Mouse (Mus musculus): ENCODE results near the gene Zc2hc1b.

DNA sequence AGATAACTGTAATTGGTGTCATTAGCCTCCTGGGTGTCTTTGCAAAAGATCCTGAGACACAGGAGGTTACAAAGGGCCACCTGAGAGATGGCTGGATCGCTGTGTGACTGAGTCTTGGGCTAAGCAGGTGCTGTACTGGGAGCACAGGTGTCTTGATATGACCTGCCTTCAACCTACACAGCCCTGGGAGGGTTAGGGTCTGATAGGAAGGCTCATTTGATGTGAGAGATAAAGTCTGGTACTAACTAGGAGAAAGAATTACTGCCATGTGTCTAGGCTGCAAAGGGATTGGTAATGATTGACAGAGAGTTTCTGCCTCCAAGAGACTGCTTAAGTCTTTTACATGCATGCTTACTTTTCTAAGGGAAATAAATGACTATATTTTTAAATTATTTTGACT lies 42.2 kb upstream of the Zc2hc1b start:
- TF ChIP-seq CTCF (IDR thresholded peaks at IDR 0.05) (no peak), EP300 (IDR thresholded peaks at IDR 0.05) (no peak)

Data from lung, postnatal 0 days (tissue).